Mouse (Mus musculus): ENCODE data around the gene Fras1. TPM values are rescaled to one million over a fixed set of nuclear protein-coding genes. Genes with fewer than 3 reads are reported as not detected.

Gene Fras1
- polyA plus RNA-seq, 1 experiment from 2014 or later: 3.2 TPM

DNA sequence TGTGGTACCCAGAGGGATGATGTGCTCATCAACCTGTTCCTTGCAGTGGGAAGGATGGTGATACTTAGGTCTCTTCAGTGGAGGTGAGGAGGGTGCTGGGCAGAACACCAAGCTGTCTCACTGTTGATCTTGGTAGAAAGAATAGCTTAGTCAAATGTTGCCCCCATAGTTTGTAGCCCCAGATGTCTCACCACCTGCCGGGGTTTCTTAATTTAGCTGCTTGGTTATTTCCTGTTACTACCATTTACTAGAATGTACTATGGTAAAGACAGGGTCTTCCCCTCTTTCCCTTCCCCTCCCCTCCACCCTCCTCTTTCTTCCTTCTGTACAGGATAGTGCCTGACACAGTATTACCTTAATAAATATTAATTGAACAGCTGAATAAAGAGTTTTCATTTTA is 118.7 kb downstream of the Fras1 start:
- H3K27ac ChIP-seq (ENCODE audit: low read depth, low read length): no peak overlapping the region
- no peaks in the 10 kb centered on the region for H3K36me3 ChIP-seq (ENCODE audit: control insufficient read depth, insufficient read depth)
- H3K9ac ChIP-seq (ENCODE audit: low read depth, low read length): no peak overlapping the region
- H3K4me2 ChIP-seq (replicated peaks; ENCODE audit: low read depth): no peak overlapping the region
- H3K4me1 ChIP-seq (replicated peaks; ENCODE audit: control insufficient read depth, insufficient read depth, low read length): no peaks in the 10 kb centered on the region
- H3K9me3 ChIP-seq (ENCODE audit: control insufficient read depth): no peaks in the 10 kb centered on the region
- no peak for ATAC-seq
- no peak for TF ChIP-seq CTCF (IDR thresholded peaks at IDR 0.05; ENCODE audit: low read depth)
- H3K4me3 ChIP-seq (ENCODE audit: low read depth, low read length): no peak overlapping the region
- 84% methylated on average over 1 of the region's 1 CpGs for WGBS
- H3K27me3 ChIP-seq (replicated peaks; ENCODE audit: control insufficient read depth, insufficient read depth, low read length): no peaks in the 10 kb centered on the region

DNA sequence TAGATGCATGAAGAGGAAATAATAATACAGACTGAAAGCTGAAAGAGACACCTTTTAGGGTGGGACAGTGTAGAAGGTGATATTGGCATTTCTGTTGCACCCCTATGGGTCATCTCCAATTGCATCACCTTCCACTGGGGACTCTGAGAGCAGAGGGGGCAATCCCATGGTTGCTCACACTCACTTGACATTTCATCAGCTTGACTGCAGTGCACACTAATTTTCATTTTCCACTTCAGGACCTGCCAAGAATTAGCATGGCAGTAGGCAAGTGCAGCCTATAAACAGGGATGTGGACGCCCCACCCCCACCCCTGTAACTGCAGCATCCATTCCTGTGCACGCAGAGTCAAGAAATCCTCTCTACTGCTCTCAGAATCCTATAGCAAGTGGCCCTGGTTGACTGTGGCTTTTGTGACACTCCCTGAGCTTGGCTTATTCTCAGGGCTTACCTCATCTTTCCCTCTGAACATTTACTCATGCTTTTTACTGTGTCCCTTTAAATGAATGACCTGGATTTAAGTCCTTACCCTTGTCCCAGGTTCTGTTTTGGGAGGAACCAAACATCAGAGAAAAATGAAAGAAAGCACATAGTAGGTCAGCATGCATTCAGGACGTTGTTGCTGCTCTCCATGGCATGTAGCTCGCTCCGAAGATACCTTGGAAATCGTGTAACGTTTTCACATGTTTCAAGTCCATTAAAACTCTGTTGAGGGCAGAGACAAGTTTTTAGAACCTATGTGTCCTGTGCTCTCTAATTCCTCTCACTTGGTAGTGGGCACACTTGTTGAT is 120.9 kb downstream of the Fras1 start:
- H3K4me3 ChIP-seq (ENCODE audit: low read depth, low read length): no peak overlapping the region
- TF ChIP-seq CTCF (IDR thresholded peaks at IDR 0.05; ENCODE audit: low read depth): no peak
- H3K9me3 ChIP-seq (ENCODE audit: control insufficient read depth): no peaks in the 10 kb centered on the region
- no peak overlapping the region for H3K4me2 ChIP-seq (replicated peaks; ENCODE audit: low read depth)
- no peak overlapping the region for H3K9ac ChIP-seq (ENCODE audit: low read depth, low read length)
- H3K4me1 ChIP-seq (replicated peaks; ENCODE audit: control insufficient read depth, insufficient read depth, low read length): no peaks in the 10 kb centered on the region
- H3K27ac ChIP-seq (ENCODE audit: low read depth, low read length): no peak overlapping the region
- WGBS: 91% methylated on average over 7 of the region's 7 CpGs
- ATAC-seq: no peak
- H3K36me3 ChIP-seq (ENCODE audit: control insufficient read depth, insufficient read depth): no peaks in the 10 kb centered on the region
- H3K27me3 ChIP-seq (replicated peaks; ENCODE audit: control insufficient read depth, insufficient read depth, low read length): no peaks in the 10 kb centered on the region

DNA sequence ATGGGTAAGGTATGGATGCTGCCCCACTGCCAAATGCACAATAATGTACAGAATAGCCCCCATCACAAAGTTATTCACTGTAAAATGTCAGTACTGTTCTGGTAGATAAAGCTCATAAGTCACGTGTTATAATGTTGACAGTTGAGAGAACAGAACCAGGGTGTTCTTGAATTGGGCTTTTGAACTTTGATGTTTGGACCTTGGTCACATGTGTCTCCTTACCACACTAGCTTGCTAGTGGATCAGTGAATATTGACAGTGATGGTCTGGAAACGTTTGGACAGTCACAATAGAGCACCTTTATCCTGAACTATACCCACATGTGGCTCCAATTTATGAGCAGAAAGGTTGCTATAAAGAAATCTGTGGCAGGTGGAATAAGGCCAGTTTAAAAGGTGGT is 124.3 kb downstream of the Fras1 start:
- no peak for TF ChIP-seq CTCF (IDR thresholded peaks at IDR 0.05; ENCODE audit: low read depth)
- no peak overlapping the region for H3K4me3 ChIP-seq (ENCODE audit: low read depth, low read length)
- no peak overlapping the region for H3K9ac ChIP-seq (ENCODE audit: low read depth, low read length)
- 42% methylated on average over 2 of the region's 2 CpGs for WGBS
- no peak overlapping the region for H3K4me2 ChIP-seq (replicated peaks; ENCODE audit: low read depth)
- H3K4me1 ChIP-seq (replicated peaks; ENCODE audit: control insufficient read depth, insufficient read depth, low read length): no peaks in the 10 kb centered on the region
- H3K36me3 ChIP-seq (ENCODE audit: control insufficient read depth, insufficient read depth): no peaks in the 10 kb centered on the region
- no peaks in the 10 kb centered on the region for H3K27me3 ChIP-seq (replicated peaks; ENCODE audit: control insufficient read depth, insufficient read depth, low read length)
- no peak overlapping the region for H3K27ac ChIP-seq (ENCODE audit: low read depth, low read length)
- no peak for ATAC-seq
- H3K9me3 ChIP-seq (ENCODE audit: control insufficient read depth): no peaks in the 10 kb centered on the region

DNA sequence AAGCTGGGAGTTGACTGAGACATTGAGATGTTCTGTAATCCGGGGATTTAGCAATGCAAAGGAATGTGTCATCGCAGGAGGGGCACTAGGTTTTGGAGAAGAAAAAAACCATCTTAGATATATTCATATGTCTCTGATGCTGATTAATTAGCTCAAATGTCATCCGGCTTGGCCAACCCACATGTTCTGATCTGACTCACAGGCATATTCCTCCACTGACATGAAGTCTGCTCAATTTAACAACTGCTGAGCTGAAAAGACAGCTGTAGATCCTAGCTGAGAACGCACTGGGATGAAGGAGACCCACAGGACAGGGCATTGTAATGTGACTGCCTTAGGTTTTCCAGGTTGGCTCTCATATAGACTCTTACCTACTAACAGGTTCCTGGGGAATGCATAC is 128.0 kb downstream of the Fras1 start:
- Histone ChIP-seq H3K27me3 (replicated peaks; ENCODE audit: control insufficient read depth, insufficient read depth, low read length) (no peaks in the 10 kb centered on the region), H3K4me3 (ENCODE audit: low read depth, low read length) (no peak overlapping the region), H3K36me3 (ENCODE audit: control insufficient read depth, insufficient read depth) (no peaks in the 10 kb centered on the region), H3K9ac (ENCODE audit: low read depth, low read length) (no peak overlapping the region), H3K4me2 (replicated peaks; ENCODE audit: low read depth) (no peak overlapping the region), H3K4me1 (replicated peaks; ENCODE audit: control insufficient read depth, insufficient read depth, low read length) (no peaks in the 10 kb centered on the region), H3K9me3 (ENCODE audit: control insufficient read depth) (no peaks in the 10 kb centered on the region), H3K27ac (ENCODE audit: low read depth, low read length) (no peak overlapping the region)
- WGBS: 76% methylated on average over 4 of the region's 4 CpGs
- no peak for ATAC-seq
- TF ChIP-seq CTCF (IDR thresholded peaks at IDR 0.05; ENCODE audit: low read depth): no peak

DNA sequence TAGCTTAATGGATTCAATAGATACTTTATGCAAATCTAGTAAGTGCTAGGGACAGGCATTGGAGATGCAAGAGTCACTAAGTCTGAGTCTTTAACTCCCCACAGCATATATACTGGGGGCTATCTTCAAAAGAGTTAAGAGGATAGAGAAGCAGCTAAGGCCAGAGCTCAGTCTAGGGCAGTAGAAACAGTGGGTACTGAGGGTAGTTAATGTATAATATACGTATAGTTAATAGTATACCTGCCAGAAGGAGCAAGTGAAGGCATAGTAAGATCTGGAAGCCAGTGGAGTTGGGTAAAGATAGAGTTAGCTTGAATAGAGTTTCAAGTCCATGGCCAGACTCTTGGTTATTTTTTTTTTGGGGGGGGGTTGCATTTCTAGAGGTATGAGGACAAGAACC is 128.6 kb downstream of the Fras1 start:
- 43% methylated on average over 1 of the region's 1 CpGs for WGBS
- TF ChIP-seq CTCF (IDR thresholded peaks at IDR 0.05; ENCODE audit: low read depth): no peak
- Histone ChIP-seq H3K27me3 (replicated peaks; ENCODE audit: control insufficient read depth, insufficient read depth, low read length) (no peaks in the 10 kb centered on the region), H3K4me1 (replicated peaks; ENCODE audit: control insufficient read depth, insufficient read depth, low read length) (no peaks in the 10 kb centered on the region), H3K4me2 (replicated peaks; ENCODE audit: low read depth) (no peak overlapping the region), H3K27ac (ENCODE audit: low read depth, low read length) (no peak overlapping the region), H3K4me3 (ENCODE audit: low read depth, low read length) (no peak overlapping the region), H3K9me3 (ENCODE audit: control insufficient read depth) (no peaks in the 10 kb centered on the region), H3K36me3 (ENCODE audit: control insufficient read depth, insufficient read depth) (no peaks in the 10 kb centered on the region), H3K9ac (ENCODE audit: low read depth, low read length) (no peak overlapping the region)
- ATAC-seq: no peak

DNA sequence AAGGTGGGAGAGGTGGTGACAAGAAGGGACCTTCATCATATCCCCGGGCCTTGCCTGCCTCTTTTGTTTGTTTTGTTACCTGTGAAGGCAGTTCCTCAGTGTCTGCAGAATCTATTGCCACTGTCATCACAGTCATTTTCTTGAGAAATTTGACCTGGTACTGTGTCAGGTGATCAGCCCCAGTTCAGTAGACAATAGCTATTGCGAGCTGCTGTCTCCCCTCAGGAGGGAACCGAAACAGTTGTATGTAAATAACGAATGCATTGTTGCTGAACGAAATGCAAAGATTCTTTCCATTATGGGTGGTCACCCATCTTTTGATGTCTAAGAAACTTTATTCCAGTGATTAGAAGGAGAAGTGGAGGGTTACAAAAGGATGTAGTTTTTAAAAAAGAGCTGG is 137.2 kb downstream of the Fras1 start:
- H3K4me3 ChIP-seq (ENCODE audit: low read depth, low read length): no peak overlapping the region
- ATAC-seq: no peak
- H3K9me3 ChIP-seq (ENCODE audit: control insufficient read depth): no peaks in the 10 kb centered on the region
- H3K9ac ChIP-seq (ENCODE audit: low read depth, low read length): no peak overlapping the region
- H3K4me1 ChIP-seq (replicated peaks; ENCODE audit: control insufficient read depth, insufficient read depth, low read length): no peaks in the 10 kb centered on the region
- H3K36me3 ChIP-seq (ENCODE audit: control insufficient read depth, insufficient read depth): no peaks in the 10 kb centered on the region
- WGBS: 82% methylated on average over 5 of the region's 5 CpGs
- H3K27me3 ChIP-seq (replicated peaks; ENCODE audit: control insufficient read depth, insufficient read depth, low read length): no peaks in the 10 kb centered on the region
- H3K4me2 ChIP-seq (replicated peaks; ENCODE audit: low read depth): no peak overlapping the region
- TF ChIP-seq CTCF (IDR thresholded peaks at IDR 0.05; ENCODE audit: low read depth): no peak
- no peak overlapping the region for H3K27ac ChIP-seq (ENCODE audit: low read depth, low read length)

All from intestine, postnatal 0 days (tissue).